Mouse (Mus musculus) left cerebral cortex, postnatal 10 days (tissue): ENCODE results near the gene Slc41a1. TPM values are rescaled to one million over a fixed set of nuclear protein-coding genes. Genes with fewer than 3 reads are reported as not detected.

Source experiments
- DNase-seq, 2 experiments: peaks; one replicate each; pipeline ENCODE4 v3.0.0; 2021 to 2022; ENCODE audit warnings: low spot score in 2 of 2, mixed read lengths in 1 of 2; ENCODE audit errors: extremely low spot score in 1 of 2
- intact Hi-C: fragments of 180-260 bp; cut with DNase I; formaldehyde crosslinking; loops from one replicate; pipeline ENCODE4 v1.15.1; 2025
- total RNA-seq, 2 experiments: library from RNA; stranded (reverse); gene quantifications; 2 replicates each; pipeline ENCODE4 v1.2.3; 2021

Slc41a1 gene
- total RNA-seq, 2 experiments from 2014 or later: 43.8 to 43.9 TPM

GRCm38 (mm10) chr1:131822856-131823492, 4.3 kb upstream of the Slc41a1 start:
- no peak for DNase-seq
- intact Hi-C loops: loop anchor here (10.0 kb wide), 1 partner anchor 108 kb away; no protein-coding TSS in a partner anchor

GRCm38 (mm10) chr1:131823563-131823962, 3.7 kb upstream of the Slc41a1 start:
- intact Hi-C loops: loop anchor here (10.0 kb wide), 1 partner anchor 109 kb away; no protein-coding TSS in a partner anchor
- DNase-seq: no peak

GRCm38 (mm10) chr1:131824528-131825181, 2.6 kb upstream of the Slc41a1 start:
- DNase-seq: no peak

GRCm38 (mm10) chr1:131827787-131828258, 530 bp downstream of the Slc41a1 start:
- peak; percentile 91 to 93 for DNase-seq
- intact Hi-C loops: loop anchor here (10.0 kb wide), 1 partner anchor 113 kb away; no protein-coding TSS in a partner anchor

More at GRCm38 (mm10) chr1:131824528-131825181, 2.6 kb upstream of the Slc41a1 start:
- intact Hi-C loops: loop anchor here (10.0 kb wide), 1 partner anchor 110 kb away; no protein-coding TSS in a partner anchor

GRCm38 (mm10) chr1:131828297-131829126, 1.2 kb downstream of the Slc41a1 start:
- no peak for DNase-seq
- intact Hi-C loops: loop anchor here (10.0 kb wide), 1 partner anchor 114 kb away; no protein-coding TSS in a partner anchor

GRCm38 (mm10) chr1:131829279-131829678, 2.0 kb downstream of the Slc41a1 start:
- intact Hi-C loops: loop anchor here (10.0 kb wide), 1 partner anchor 114 kb away; no protein-coding TSS in a partner anchor
- no peak for DNase-seq

- DNase-seq: no peak
- intact Hi-C loops: no loop called here
Observed at GRCm38 (mm10) chr1:131830561-131830960, 3.3 kb downstream of the Slc41a1 start.

- intact Hi-C loops: no loop called here
- DNase-seq: no peak
Observed at GRCm38 (mm10) chr1:131830971-131831641, 3.8 kb downstream of the Slc41a1 start.

GRCm38 (mm10) chr1:131837035-131837434, 9.7 kb downstream of the Slc41a1 start:
- no peak for DNase-seq
- intact Hi-C loops: no loop called here

GRCm38 (mm10) chr1:131838542-131838941, 11.2 kb downstream of the Slc41a1 start:
- intact Hi-C loops: no loop called here
- DNase-seq: peak in 1 of 2 experiments; percentile 61

- DNase-seq: peak in 1 of 2 experiments; percentile 85
- intact Hi-C loops: no loop called here
Observed at GRCm38 (mm10) chr1:131839279-131839678, 12.0 kb downstream of the Slc41a1 start.

GRCm38 (mm10) chr1:131842221-131842620, 14.9 kb downstream of the Slc41a1 start:
- no peak for DNase-seq
- intact Hi-C loops: no loop called here

GRCm38 (mm10) chr1:131843758-131844157, 16.5 kb downstream of the Slc41a1 start:
- intact Hi-C loops: no loop called here
- no peak for DNase-seq

- DNase-seq: no peak
- intact Hi-C loops: loop anchor here (5.0 kb wide), 2 partner anchors 78 to 133 kb away; no protein-coding TSS in a partner anchor
Observed at GRCm38 (mm10) chr1:131844883-131845282, 17.6 kb downstream of the Slc41a1 start.

- peak in 1 of 2 experiments; percentile 67 for DNase-seq
- intact Hi-C loops: loop anchor here (5.0 kb wide), 2 partner anchors 79 to 134 kb away; no protein-coding TSS in a partner anchor
Observed at GRCm38 (mm10) chr1:131846255-131846654, 19.0 kb downstream of the Slc41a1 start.

GRCm38 (mm10) chr1:131861811-131862210, 34.5 kb downstream of the Slc41a1 start:
- intact Hi-C loops: no loop called here
- DNase-seq: no peak

- intact Hi-C loops: no loop called here
- DNase-seq: no peak
Observed at GRCm38 (mm10) chr1:131865596-131865995, 38.3 kb downstream of the Slc41a1 start.

GRCm38 (mm10) chr1:131866304-131866999, 39.2 kb downstream of the Slc41a1 start:
- no peak for DNase-seq
- intact Hi-C loops: no loop called here
